In the genomic region with DNA sequence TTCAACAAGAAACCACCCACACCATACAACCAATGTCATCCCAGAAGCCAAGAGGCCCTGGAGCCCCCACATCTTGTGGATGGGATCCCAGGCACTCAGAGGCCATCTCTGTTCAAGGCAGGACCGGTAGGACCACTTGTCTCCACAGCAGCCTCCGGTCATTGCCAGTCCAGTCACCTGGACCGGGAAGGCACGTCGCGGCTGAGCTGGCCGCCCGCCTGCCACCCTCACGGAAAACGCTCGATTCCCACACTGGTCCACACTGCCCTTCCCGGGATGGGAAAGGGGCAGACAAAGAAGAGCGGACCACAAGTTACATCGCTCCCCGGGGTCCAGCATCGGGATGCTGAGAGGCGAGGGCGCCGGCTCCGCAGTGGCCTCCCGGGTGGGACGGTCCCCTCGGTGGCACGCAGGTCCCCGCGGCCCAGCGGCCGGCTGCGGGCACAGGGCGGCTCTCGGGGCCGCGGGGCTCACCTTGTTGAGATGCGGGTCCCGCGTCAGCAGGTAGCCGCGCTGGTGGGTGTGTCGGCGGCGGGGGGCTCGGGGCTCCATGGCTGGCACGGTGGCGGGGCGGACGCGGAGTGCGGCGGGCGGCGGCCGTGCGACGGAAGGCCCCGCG, we compare ENCODE assay signal across 9 mouse cellular contexts. TPM values are rescaled to one million over a fixed set of nuclear protein-coding genes. Genes with fewer than 3 reads are reported as not detected.
DNase-seq lines count a peak whose midpoint lies in the region; ATAC-seq and TF ChIP-seq lines count a peak whose summit lies in the region.
"Had no signal": no experiment of that assay in that cellular context is flagged by ENCODE, and none has a peak within 500 bp of the region (broad histone marks: within the 10 kb centered on the region; RNA-seq: fewer than 3 reads in every experiment).

No protein-coding gene starts in this region.

- no peaks in the 10 kb centered on the region for H3K4me1 ChIP-seq in cortical plate, adult 2 months (ENCODE audit: control insufficient read depth, insufficient read depth, low read length)
- H3K4me1 ChIP-seq in liver, embryonic 13.5 days (replicated peaks): peaks cover 11% of the 10 kb centered on the region
- no peaks in the 10 kb centered on the region for H3K4me1 ChIP-seq in midbrain, postnatal 0 days (ENCODE audit: insufficient read depth, low read length)

- H3K4me3 ChIP-seq in cortical plate, adult 2 months (ENCODE audit: insufficient read depth, low read length): peak overlapping the region; percentile 83
- peak overlapping the region; percentile 72 for H3K4me3 ChIP-seq in liver, embryonic 13.5 days (replicated peaks)
- H3K4me3 ChIP-seq in midbrain, postnatal 0 days (ENCODE audit: low read depth, low read length): peak overlapping the region; percentile 83

- H3K36me3 ChIP-seq in liver, embryonic 13.5 days: no peaks in the 10 kb centered on the region
- no peaks in the 10 kb centered on the region; the same call in 1 of the 2 replicates for H3K36me3 ChIP-seq in midbrain, postnatal 0 days (ENCODE audit: insufficient read depth, low read length)

- no peak for TF ChIP-seq CTCF in cortical plate, adult 2 months (IDR thresholded peaks at IDR 0.05; ENCODE audit: extremely low read depth, insufficient read depth, low read length)
- no peak for TF ChIP-seq CTCF in midbrain, postnatal 0 days (IDR thresholded peaks at IDR 0.05)

- H3K27ac ChIP-seq in cortical plate, adult 2 months (ENCODE audit: insufficient read depth, low read length): peak overlapping the region; percentile 91
- H3K27ac ChIP-seq in liver, embryonic 13.5 days: no peak overlapping the region
- peak overlapping the region; percentile 85 for H3K27ac ChIP-seq in midbrain, postnatal 0 days (ENCODE audit: low read depth, low read length)

- TF ChIP-seq POLR2A in cortical plate, adult 2 months (IDR thresholded peaks at IDR 0.05; ENCODE audit: extremely low read depth, insufficient read depth, low read length): no peak

- WGBS in liver, embryonic 13.5 days (ENCODE audit: insufficient replicate concordance): 3% methylated on average over 45 of the region's 56 CpGs
- under 1% methylated on average over 51 of the region's 56 CpGs for WGBS in midbrain, postnatal 0 days

- no peaks in the 10 kb centered on the region for H3K9me3 ChIP-seq in liver, embryonic 13.5 days (replicated peaks)
- H3K9me3 ChIP-seq in midbrain, postnatal 0 days (ENCODE audit: low read length): no peaks in the 10 kb centered on the region

- H3K9ac ChIP-seq in liver, embryonic 13.5 days: peak overlapping the region; percentile 78
- peak overlapping the region; percentile 87 for H3K9ac ChIP-seq in midbrain, postnatal 0 days (replicated peaks; ENCODE audit: low read length, poor library complexity, severe bottlenecking)

- no peak; the same call in 1 of the 2 replicates for ATAC-seq in liver, embryonic 13.5 days (ENCODE audit: low read depth)
- peak; percentile 77 for ATAC-seq in midbrain, postnatal 0 days (ENCODE audit: low FRiP score)
- no peak for ATAC-seq in activated CD4-positive, CD25-positive, alpha-beta regulatory T cell, adult 4 months

- peak; percentile 27 for DNase-seq in urinary bladder, postnatal 14 days (ENCODE audit: low spot score)
- DNase-seq in urinary bladder, postnatal 4 days (ENCODE audit: low spot score in 2 of 2): no peak
- peak; percentile 26 to 58 for DNase-seq in heart, adult 18-20 months
- DNase-seq in kidney, adult 11 months: peak; percentile 11
- no peak for DNase-seq in liver, embryonic 13.5 days
- DNase-seq in midbrain, postnatal 0 days (ENCODE audit: low spot score): peak; percentile 17

- H3K27me3 ChIP-seq in liver, embryonic 13.5 days: peaks cover 8% of the 10 kb centered on the region
- no peaks in the 10 kb centered on the region for H3K27me3 ChIP-seq in midbrain, postnatal 0 days (ENCODE audit: insufficient read depth, low read length)

- H3K4me2 ChIP-seq in liver, embryonic 13.5 days: peak overlapping the region; percentile 97
- H3K4me2 ChIP-seq in midbrain, postnatal 0 days (ENCODE audit: low read depth, low read length, poor library complexity, severe bottlenecking): peak overlapping the region; percentile 87

RNA-seq across cellular contexts. Expression of a gene that starts 0.4 kb away (rescaled TPM):
- 45.1 and 45.6 TPM in 2 replicates for polyA plus RNA-seq in cortical plate, adult 2 months (2012; rRNA removed)
- total RNA-seq in heart, adult 18-20 months (2021): 100 to 1,000 TPM; 116 to 138 TPM
- polyA plus RNA-seq in liver, embryonic 13.5 days (2015; fragmentation: Nextera tagmentation; extraction: Ambion mirVana): 4.3 TPM in 2 replicates
- 37.0 and 41.6 TPM in 2 replicates for total RNA-seq in midbrain, postnatal 0 days (2014; rRNA removed)
- 62.8 and 64.7 TPM in 2 replicates for polyA plus RNA-seq in midbrain, postnatal 0 days (2015; fragmentation: Nextera tagmentation; extraction: Ambion mirVana)
- not detected for polyA plus RNA-seq in activated CD4-positive, CD25-positive, alpha-beta regulatory T cell, adult 4 months (2017; shearing (Covaris generic))
- total RNA-seq: neutrophil, adult 5-6 weeks had no signal

RNA-seq across cellular contexts. Expression of a gene that starts 48.1 kb away (rescaled TPM):
- polyA plus RNA-seq in cortical plate, adult 2 months (2012; rRNA removed): 1.8 and 2.3 TPM in 2 replicates
- total RNA-seq in heart, adult 18-20 months (2021): under 1 TPM in 1 of 2 experiments, not detected in 1; 0.10 TPM
- 1.7 and 2.1 TPM in 2 replicates for polyA plus RNA-seq in liver, embryonic 13.5 days (2015; fragmentation: Nextera tagmentation; extraction: Ambion mirVana)
- total RNA-seq in midbrain, postnatal 0 days (2014; rRNA removed): 7.5 and 8.0 TPM in 2 replicates
- polyA plus RNA-seq in midbrain, postnatal 0 days (2015; fragmentation: Nextera tagmentation; extraction: Ambion mirVana): 5.2 and 6.8 TPM in 2 replicates
- polyA plus RNA-seq in activated CD4-positive, CD25-positive, alpha-beta regulatory T cell, adult 4 months (2017; shearing (Covaris generic)): not detected
- total RNA-seq: neutrophil, adult 5-6 weeks had no signal

Comparison
In these comparisons a context has a peak if more than half of its experiments do, and no peak if none do; other contexts are left out.
1. DNase-seq: peak in urinary bladder, postnatal 14 days (single experiment), heart, adult 18-20 months (2 of 2), kidney, adult 11 months (single experiment) and midbrain, postnatal 0 days (single experiment); none in urinary bladder, postnatal 4 days (0 of 2) and liver, embryonic 13.5 days (single experiment).
2. Peak in every context shown above with its lines, with median percentiles within 50 percentile points of each other: H3K4me3 ChIP-seq.